Mouse (Mus musculus): ENCODE measurements at regions not wholly inside any gene's neighbourhood (a gene's known extent, or its start where the extent isn't known, plus 50 kb on each side); places are given as distances from the start of the nearest gene placed in this dataset.

DNA sequence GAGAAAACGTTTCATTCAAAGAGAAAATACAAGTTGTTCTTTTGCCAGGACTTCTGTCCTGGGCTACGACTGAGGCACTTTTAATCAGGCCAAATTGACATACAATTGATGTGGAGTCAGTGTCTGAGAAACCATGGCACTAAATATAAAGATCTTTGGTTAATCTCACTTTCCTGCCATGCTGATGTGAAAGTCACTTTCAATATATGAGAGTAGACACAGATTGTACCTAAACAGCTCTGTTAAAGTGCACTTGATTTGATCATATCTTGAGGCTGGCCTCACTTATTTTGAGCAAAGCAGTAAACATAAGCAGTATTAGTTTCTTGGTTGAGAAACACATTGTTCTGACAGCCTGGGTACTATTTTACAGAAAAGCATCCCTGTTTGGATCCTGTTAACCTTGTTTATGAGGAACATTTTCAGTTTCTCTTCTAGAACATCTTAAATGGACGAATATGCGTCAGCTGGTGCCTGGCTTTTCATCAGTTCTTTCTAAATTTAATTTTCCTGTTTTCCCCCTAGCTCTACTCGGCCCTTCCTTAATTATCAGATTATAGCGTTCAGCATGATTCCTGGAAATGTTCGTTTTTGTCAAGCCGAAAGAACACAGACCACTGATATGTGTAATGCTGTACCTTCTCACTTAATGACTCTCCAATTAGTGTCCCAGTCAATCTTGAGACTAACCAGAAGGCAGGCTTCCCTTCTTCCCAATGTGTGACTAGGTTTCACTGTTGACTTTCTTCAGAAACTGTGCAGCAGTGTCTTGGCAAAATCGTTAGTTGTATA is 791.2 kb upstream of the Lrrn3 start:
- TF ChIP-seq CTCF (IDR thresholded peaks at IDR 0.05; ENCODE audit: borderline replicate concordance, insufficient read depth, low read length) (no peak), POLR2A (IDR thresholded peaks at IDR 0.05; ENCODE audit: low read depth, low read length) (no peak)

Measured in embryonic fibroblast, embryonic 13.5 days (primary cell).